Mouse (Mus musculus): ENCODE results near the gene Psmd13.

The Psmd13 gene

GRCm38 (mm10) chr7:140881696-140882468, at the start of gene Psmd13, which contains the start of gene Sirt3:
Gene Psmd13, plus strand, starts transcription at chr7:140881968.
Gene Sirt3, minus strand, starts transcription at chr7:140882309.
- DNase-seq (ENCODE audit: low spot score in 2 of 2) = peak; percentile 91 to 94

DNA sequence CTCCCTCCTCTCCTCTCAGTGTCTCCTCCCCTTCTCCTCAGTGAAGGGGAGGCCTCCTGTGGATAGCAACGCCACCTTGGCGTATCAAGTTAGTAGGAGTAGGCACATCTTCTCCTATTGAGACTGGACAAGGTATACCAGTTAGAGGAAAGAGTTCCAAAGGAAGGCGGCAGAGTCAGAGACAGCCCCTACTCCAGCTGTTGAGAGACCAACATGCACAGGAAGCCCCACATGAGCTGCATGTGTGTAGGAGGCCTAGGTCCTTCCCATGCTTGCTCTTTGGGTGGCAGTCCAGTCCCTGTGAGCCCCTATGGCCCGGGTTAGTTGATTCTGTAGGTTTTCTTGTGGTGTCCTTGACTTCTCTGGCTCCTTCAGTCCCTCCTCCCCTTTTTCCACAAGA, 48.4 kb upstream of the Psmd13 start:
- no peak for DNase-seq (ENCODE audit: low spot score in 2 of 2)

GRCm38 (mm10) chr7:140834968-140835757, 46.6 kb upstream of the Psmd13 start, which contains the start of gene Urah:
Gene Urah, plus strand, starts transcription at chr7:140835018.
- DNase-seq (ENCODE audit: low spot score in 2 of 2) = peak in 1 of 2 experiments; percentile 8

DNA sequence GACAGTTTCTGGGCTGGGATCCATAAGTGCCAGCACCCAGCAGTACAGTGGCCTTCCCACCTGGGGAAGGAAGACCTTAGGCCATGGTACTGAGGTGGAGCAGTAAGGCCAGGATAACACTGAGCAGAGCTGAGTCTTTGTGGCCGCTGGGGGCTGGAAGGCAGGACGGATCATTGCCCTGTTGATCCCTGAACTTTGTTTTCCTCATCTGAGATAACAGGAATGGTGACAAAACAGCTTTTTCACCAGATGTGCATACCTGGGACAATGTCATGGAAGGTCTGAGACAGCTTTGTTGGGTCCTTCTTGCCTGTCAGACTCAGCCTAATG, 46.0 kb upstream of the Psmd13 start:
- DNase-seq (ENCODE audit: low spot score in 2 of 2) = no peak

- peak in 1 of 2 experiments; percentile 31 for DNase-seq (ENCODE audit: low spot score in 2 of 2)
These were observed 45.3 kb upstream of the Psmd13 start for GRCm38 (mm10) chr7:140836243-140837115.

GRCm38 (mm10) chr7:140839556-140839955, 42.2 kb upstream of the Psmd13 start:
- no peak for DNase-seq (ENCODE audit: low spot score in 2 of 2)

GRCm38 (mm10) chr7:140840750-140841735, 40.7 kb upstream of the Psmd13 start:
- peak in 1 of 2 experiments; percentile 2 for DNase-seq (ENCODE audit: low spot score in 2 of 2)

- no peak for DNase-seq (ENCODE audit: low spot score in 2 of 2)
These were observed 38.0 kb upstream of the Psmd13 start for GRCm38 (mm10) chr7:140843806-140844205.

- peak; percentile 70 to 87 for DNase-seq (ENCODE audit: low spot score in 2 of 2)
These were observed 36.7 kb upstream of the Psmd13 start, which contains the start of gene Scgb1c1 for GRCm38 (mm10) chr7:140844905-140845665. Gene Scgb1c1, plus strand, starts transcription at chr7:140845547.

- DNase-seq (ENCODE audit: low spot score in 2 of 2) = no peak
These were observed 36.1 kb upstream of the Psmd13 start for GRCm38 (mm10) chr7:140845683-140846082.

DNA sequence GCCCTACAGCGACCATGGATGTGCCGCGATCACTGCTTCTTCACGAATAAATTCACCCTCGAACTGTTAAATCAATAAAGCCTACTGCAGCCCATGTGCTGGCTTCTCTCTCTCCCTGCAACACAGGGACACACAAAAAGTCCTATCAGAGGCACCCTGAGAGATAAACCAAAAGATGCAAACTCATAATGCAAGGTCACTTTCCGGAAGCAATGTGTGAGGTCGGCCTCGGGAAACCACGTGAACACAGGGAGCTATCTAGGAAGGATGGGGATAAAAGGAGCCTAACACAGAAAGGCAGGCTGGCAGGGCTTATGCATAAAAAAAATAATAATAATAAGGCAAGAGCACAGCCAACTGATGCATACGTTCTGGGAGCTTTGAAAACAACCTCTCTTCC, 35.1 kb upstream of the Psmd13 start:
- DNase-seq (ENCODE audit: low spot score in 2 of 2) = no peak

GRCm38 (mm10) chr7:140847755-140848580, 33.8 kb upstream of the Psmd13 start, which contains the start of gene Odf3:
Gene Odf3, plus strand, starts transcription at chr7:140847805.
- no peak for DNase-seq (ENCODE audit: low spot score in 2 of 2)

DNA sequence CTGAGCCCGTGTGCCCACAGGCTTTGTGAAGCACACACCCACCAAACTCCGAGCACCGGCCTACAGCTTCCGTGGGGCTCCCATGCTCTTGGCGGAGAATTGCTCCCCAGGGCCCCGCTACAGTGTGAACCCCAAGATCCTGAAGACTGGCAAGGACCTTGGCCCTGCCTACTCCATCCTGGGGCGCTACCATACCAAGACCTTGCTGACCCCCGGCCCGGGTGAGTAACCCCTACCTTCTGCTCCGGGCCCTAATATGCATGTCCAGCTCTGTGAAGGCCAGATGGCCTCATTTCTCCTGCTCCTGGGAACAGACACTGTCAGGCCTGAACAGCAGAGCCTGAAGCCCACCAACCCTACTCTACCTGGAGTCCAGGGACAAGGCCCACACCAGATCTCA, 33.2 kb upstream of the Psmd13 start:
- DNase-seq (ENCODE audit: low spot score in 2 of 2) = no peak

- DNase-seq (ENCODE audit: low spot score in 2 of 2) = no peak
These were observed 29.9 kb upstream of the Psmd13 start for GRCm38 (mm10) chr7:140851916-140852315.

GRCm38 (mm10) chr7:140853386-140853785, 28.4 kb upstream of the Psmd13 start:
- no peak for DNase-seq (ENCODE audit: low spot score in 2 of 2)

- DNase-seq (ENCODE audit: low spot score in 2 of 2) = no peak
These were observed 27.3 kb upstream of the Psmd13 start for GRCm38 (mm10) chr7:140854483-140854882.

GRCm38 (mm10) chr7:140855181-140855580, 26.6 kb upstream of the Psmd13 start:
- DNase-seq (ENCODE audit: low spot score in 2 of 2) = no peak

- DNase-seq (ENCODE audit: low spot score in 2 of 2) = peak; percentile 75 to 76
These were observed 25.6 kb upstream of the Psmd13 start, which contains the start of gene Gm45785 for GRCm38 (mm10) chr7:140855860-140856784. Gene Gm45785, minus strand, starts transcription at chr7:140856331.

Measured in frontal cortex, postnatal 10 days (tissue).